Mouse (Mus musculus) macrophage (primary cell): Measurements from ENCODE around the gene Cyp4f17. TPM values are rescaled to one million over a fixed set of nuclear protein-coding genes. Genes with fewer than 3 reads are reported as not detected.
A peak's percentile ranks its signal among the peaks of the same experiment; 100 is the strongest.
"Not testable (repeated sequence)": the region's sequence is repeated elsewhere in the genome, so short reads cannot be mapped to it uniquely, and the experiment has no call there.

ENCODE experiments used
- H3K27ac ChIP-seq: fragments of 350-480 bp; formaldehyde crosslinking; 2 replicates; pipeline ENCODE4 v1.9.0; 2021
- H3K36me3 ChIP-seq: fragments of 350-480 bp; formaldehyde crosslinking; 2 replicates; pipeline ENCODE4 v1.9.0; 2021; ENCODE audit errors: inconsistent target
- H3K4me3 ChIP-seq: fragments of 350-480 bp; formaldehyde crosslinking; 2 replicates; pipeline ENCODE4 v1.9.0; 2021; ENCODE audit errors: inconsistent target
- H3K79me2 ChIP-seq: fragments of 350-480 bp; formaldehyde crosslinking; 2 replicates; pipeline ENCODE4 v1.9.0; 2021; ENCODE audit errors: inconsistent target
- WGBS: methylation state at CpG from one replicate; pipeline ENCODE4 v1.1.7; 2026; ENCODE audit warnings: inconsistent platforms; ENCODE audit not compliant: missing documents; 5-methylcytosine and 5-hydroxymethylcytosine counted together
- polyA plus RNA-seq: library from polyadenylated mRNA; stranded (reverse); fragments of 250-400 nt; gene quantifications from 3 replicates; pipeline ENCODE4 v1.2.4, GENCODE M21; 2018; ENCODE audit warnings: inconsistent platforms
- total RNA-seq, 78 experiments: library from RNA; depleted of rRNA; stranded (reverse); fragments of 250-400 nt; gene quantifications; 1 replicate in 9 of 78; 2 replicates in 24 of 78; 3 replicates in 43 of 78; 4 replicates in 2 of 78; pipeline ENCODE4 v1.2.4; 2018; ENCODE audit warnings: inconsistent platforms in 56 of 78

Gene Cyp4f17
- total RNA-seq (2018; cell fraction: chromatin; rRNA removed), result 10 to 100 TPM in 5 of 26 experiments, 1 to 10 TPM in 21; 1.4 to 15.2 (median 6.5) TPM
- total RNA-seq (2018; cell fraction: cytosol; rRNA removed), result 1 to 10 TPM in 22 of 26 experiments, under 1 TPM in 4; 0.67 to 2.8 (median 1.6) TPM
- total RNA-seq (2018; cell fraction: nucleus; rRNA removed), result 10 to 100 TPM in 2 of 26 experiments, 1 to 10 TPM in 24; 1.4 to 12.4 (median 4.7) TPM
- 1.8 to 2.3 TPM (median 1.9 TPM) in 3 replicates for polyA plus RNA-seq

- WGBS, result 6% methylated on average over 30 of the region's 30 CpGs
- no peaks in the 10 kb centered on the region for H3K79me2 ChIP-seq
- H3K27ac ChIP-seq, result no peak within 1 kb of the TSS
- no peaks in the 10 kb centered on the region for H3K36me3 ChIP-seq
- H3K4me3 ChIP-seq, result peak within 1 kb of the TSS; percentile 51
Observed at GRCm38 (mm10) chr17:32505851-32506728, at the start of gene Cyp4f17. Cyp4f17 (plus strand) TSS chr17:32506050.

GRCm38 (mm10) chr17:32468494-32468893 is 37.4 kb upstream of the Cyp4f17 start:
- Histone ChIP-seq H3K36me3 (no peaks in the 10 kb centered on the region), H3K27ac (no peak overlapping the region), H3K79me2 (no peaks in the 10 kb centered on the region), H3K4me3 (no peak overlapping the region)
- 79% methylated on average over 7 of the region's 7 CpGs for WGBS

- no peak overlapping the region for H3K27ac ChIP-seq
- H3K79me2 ChIP-seq, result no peaks in the 10 kb centered on the region
- no peak overlapping the region for H3K4me3 ChIP-seq
- H3K36me3 ChIP-seq, result no peaks in the 10 kb centered on the region
- WGBS, result 80% methylated on average over 4 of the region's 4 CpGs
Observed at GRCm38 (mm10) chr17:32470795-32471194, 35.1 kb upstream of the Cyp4f17 start.

- no peaks in the 10 kb centered on the region for H3K36me3 ChIP-seq
- 61% methylated on average over 7 of the region's 7 CpGs for WGBS
- no peak overlapping the region for H3K27ac ChIP-seq
- no peaks in the 10 kb centered on the region for H3K79me2 ChIP-seq
- H3K4me3 ChIP-seq, result no peak overlapping the region
Observed at GRCm38 (mm10) chr17:32472176-32472575, 33.7 kb upstream of the Cyp4f17 start.

GRCm38 (mm10) chr17:32474954-32475560 is 30.8 kb upstream of the Cyp4f17 start:
- H3K36me3 ChIP-seq, result no peaks in the 10 kb centered on the region
- no peak overlapping the region for H3K4me3 ChIP-seq
- H3K79me2 ChIP-seq, result no peaks in the 10 kb centered on the region
- H3K27ac ChIP-seq, result no peak overlapping the region
- 47% methylated on average over 5 of the region's 5 CpGs for WGBS

- Histone ChIP-seq H3K79me2 (no peaks in the 10 kb centered on the region), H3K27ac (no peak overlapping the region), H3K4me3 (no peak overlapping the region), H3K36me3 (no peaks in the 10 kb centered on the region)
- WGBS, result 100% methylated on average over 1 of the region's 1 CpGs
Observed at GRCm38 (mm10) chr17:32477204-32477603, 28.6 kb upstream of the Cyp4f17 start.

GRCm38 (mm10) chr17:32478727-32479126 is 27.1 kb upstream of the Cyp4f17 start:
- H3K4me3 ChIP-seq, result no peak overlapping the region
- no peaks in the 10 kb centered on the region for H3K79me2 ChIP-seq
- H3K27ac ChIP-seq, result no peak overlapping the region
- no peaks in the 10 kb centered on the region for H3K36me3 ChIP-seq
- WGBS, result 25% methylated on average over 2 of the region's 2 CpGs

GRCm38 (mm10) chr17:32479554-32480506 is 26.0 kb upstream of the Cyp4f17 start:
- WGBS, result 27% methylated on average over 8 of the region's 8 CpGs
- no peaks in the 10 kb centered on the region for H3K36me3 ChIP-seq
- no peak overlapping the region for H3K4me3 ChIP-seq
- no peak overlapping the region for H3K27ac ChIP-seq
- H3K79me2 ChIP-seq, result no peaks in the 10 kb centered on the region

- no peak overlapping the region for H3K27ac ChIP-seq
- H3K4me3 ChIP-seq, result no peak overlapping the region
- no peaks in the 10 kb centered on the region for H3K36me3 ChIP-seq
- WGBS, result 90% methylated on average over 14 of the region's 14 CpGs
- H3K79me2 ChIP-seq, result no peaks in the 10 kb centered on the region
Observed at GRCm38 (mm10) chr17:32481766-32482165, 24.1 kb upstream of the Cyp4f17 start.

GRCm38 (mm10) chr17:32483200-32483599 is 22.6 kb upstream of the Cyp4f17 start:
- Histone ChIP-seq H3K4me3 (no peak overlapping the region), H3K79me2 (no peaks in the 10 kb centered on the region), H3K36me3 (no peaks in the 10 kb centered on the region), H3K27ac (no peak overlapping the region)
- 21% methylated on average over 18 of the region's 18 CpGs for WGBS

GRCm38 (mm10) chr17:32492349-32492980 is 13.4 kb upstream of the Cyp4f17 start:
- WGBS, result 25% methylated on average over 30 of the region's 30 CpGs
- Histone ChIP-seq H3K4me3 (peak overlapping the region; percentile 8; the same call in 1 of the 2 replicates), H3K79me2 (no peaks in the 10 kb centered on the region), H3K27ac (no peak overlapping the region), H3K36me3 (no peaks in the 10 kb centered on the region)

GRCm38 (mm10) chr17:32494601-32495000 is 11.2 kb upstream of the Cyp4f17 start:
- H3K4me3 ChIP-seq, result no peak overlapping the region
- no peaks in the 10 kb centered on the region for H3K79me2 ChIP-seq
- 27% methylated on average over 1 of the region's 1 CpGs for WGBS
- H3K36me3 ChIP-seq, result no peaks in the 10 kb centered on the region
- H3K27ac ChIP-seq, result no peak overlapping the region

- H3K4me3 ChIP-seq, H3K36me3 ChIP-seq, H3K27ac ChIP-seq, H3K79me2 ChIP-seq: not testable (repeated sequence)
- WGBS, result 98% methylated on average over 4 of the region's 4 CpGs
Observed at GRCm38 (mm10) chr17:32500511-32500910, 5.3 kb upstream of the Cyp4f17 start.

GRCm38 (mm10) chr17:32501051-32501450 is 4.8 kb upstream of the Cyp4f17 start:
- WGBS, result 86% methylated on average over 3 of the region's 3 CpGs
- no peak overlapping the region for H3K4me3 ChIP-seq
- H3K79me2 ChIP-seq, result no peaks in the 10 kb centered on the region
- H3K36me3 ChIP-seq, result no peaks in the 10 kb centered on the region
- no peak overlapping the region for H3K27ac ChIP-seq
